Mouse (Mus musculus) heart, adult 2 months (tissue): Measurements from ENCODE around the gene Fancf.

ENCODE experiments used
- CTCF ChIP-seq: fragments of 200-600 bp; IDR thresholded peaks from 2 replicates; pipeline ENCODE4 v1.8.1; 2022; ENCODE audit warnings: antibody characterized with exemption, mild to moderate bottlenecking, moderate library complexity
- EP300 ChIP-seq: fragments of 200-500 bp; IDR thresholded peaks from 2 replicates; pipeline ENCODE4 v1.6.1; 2011; ENCODE audit warnings: low read depth, low read length, control low read depth; ENCODE audit not compliant: insufficient read depth
- POLR2A ChIP-seq: fragments of 200-500 bp; IDR thresholded peaks from 2 replicates; pipeline ENCODE4 v1.6.1; 2011; ENCODE audit warnings: mild to moderate bottlenecking, low read depth, low read length, control low read depth; ENCODE audit not compliant: insufficient read depth

DNA sequence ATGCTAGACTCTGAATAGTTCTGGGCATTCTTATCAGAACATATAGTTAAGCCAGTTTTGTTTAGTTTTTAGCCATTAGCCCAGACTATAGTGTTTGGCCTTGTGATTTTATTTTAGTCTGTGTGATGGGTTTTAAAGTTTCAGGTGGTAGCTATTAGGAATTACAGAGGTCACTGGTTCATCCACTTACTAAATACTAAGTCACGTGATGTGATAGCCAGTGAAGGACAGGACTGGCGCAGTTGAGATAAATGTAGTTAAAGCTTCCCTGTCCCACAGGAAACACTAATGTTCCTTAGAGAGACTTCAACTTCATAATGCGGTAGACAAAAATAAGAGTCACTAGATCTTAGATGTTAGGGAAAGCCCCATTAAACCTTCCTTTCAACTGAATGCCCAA is 775 bp upstream of the Fancf start:
- TF ChIP-seq CTCF (no peak), POLR2A (no peak), EP300 (no peak)
